Mouse (Mus musculus): ENCODE measurements around the gene Tmem231.
"Not testable (repeated sequence)": the region's sequence is repeated elsewhere in the genome, so short reads cannot be mapped to it uniquely, and the experiment has no call there.

Tmem231 gene

GRCm38 (mm10) chr8:111950846-111951245 lies 17.2 kb upstream of the Tmem231 start:
- no peak for DNase-seq (ENCODE audit: extremely low read depth, low read depth)

DNA sequence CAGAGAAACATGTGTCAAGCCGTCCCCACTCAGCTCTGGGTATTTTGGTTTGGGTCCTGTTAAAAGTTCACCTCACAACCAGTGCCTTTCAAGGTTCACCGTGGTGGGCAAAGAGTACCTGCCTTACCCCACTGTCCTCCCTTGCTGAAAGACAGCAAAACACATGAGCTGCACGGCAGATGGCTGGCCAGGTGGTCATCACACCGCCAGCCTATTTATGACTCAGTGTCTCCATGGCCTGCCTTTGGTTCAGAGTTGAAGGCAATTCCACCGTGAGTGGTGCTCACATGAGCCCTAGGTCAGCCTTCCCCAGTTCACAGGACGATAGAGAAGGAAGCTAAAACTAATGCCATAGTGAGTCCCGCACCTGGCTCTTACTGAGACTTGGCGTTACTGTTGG lies 14.3 kb upstream of the Tmem231 start:
- DNase-seq (ENCODE audit: extremely low read depth, low read depth) = no peak

- DNase-seq (ENCODE audit: extremely low read depth, low read depth) = no peak
Observed at GRCm38 (mm10) chr8:111947144-111947543, 13.5 kb upstream of the Tmem231 start.

- DNase-seq (ENCODE audit: extremely low read depth, low read depth) = no peak
Observed at GRCm38 (mm10) chr8:111943544-111943943, 9.9 kb upstream of the Tmem231 start.

DNA sequence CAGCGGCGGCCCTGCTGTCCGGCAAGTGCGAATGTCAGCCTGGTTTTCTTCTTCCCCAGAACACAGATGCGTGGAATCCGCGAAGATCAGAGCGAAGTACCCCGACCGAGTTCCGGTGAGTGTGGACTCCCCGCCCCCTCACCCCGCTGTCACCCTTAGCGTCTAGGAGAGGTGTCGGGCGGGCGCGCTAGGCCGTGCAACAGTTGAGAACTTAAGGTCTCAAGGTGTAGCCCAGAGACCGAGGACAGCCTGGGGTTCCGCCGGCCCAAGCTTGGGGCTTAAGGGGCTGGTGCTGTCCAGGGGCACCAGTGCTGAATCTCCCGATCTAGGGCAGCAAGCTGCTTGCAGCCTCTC lies 7.4 kb upstream of the Tmem231 start:
- peak; percentile 31 for DNase-seq (ENCODE audit: extremely low read depth, low read depth)

DNA sequence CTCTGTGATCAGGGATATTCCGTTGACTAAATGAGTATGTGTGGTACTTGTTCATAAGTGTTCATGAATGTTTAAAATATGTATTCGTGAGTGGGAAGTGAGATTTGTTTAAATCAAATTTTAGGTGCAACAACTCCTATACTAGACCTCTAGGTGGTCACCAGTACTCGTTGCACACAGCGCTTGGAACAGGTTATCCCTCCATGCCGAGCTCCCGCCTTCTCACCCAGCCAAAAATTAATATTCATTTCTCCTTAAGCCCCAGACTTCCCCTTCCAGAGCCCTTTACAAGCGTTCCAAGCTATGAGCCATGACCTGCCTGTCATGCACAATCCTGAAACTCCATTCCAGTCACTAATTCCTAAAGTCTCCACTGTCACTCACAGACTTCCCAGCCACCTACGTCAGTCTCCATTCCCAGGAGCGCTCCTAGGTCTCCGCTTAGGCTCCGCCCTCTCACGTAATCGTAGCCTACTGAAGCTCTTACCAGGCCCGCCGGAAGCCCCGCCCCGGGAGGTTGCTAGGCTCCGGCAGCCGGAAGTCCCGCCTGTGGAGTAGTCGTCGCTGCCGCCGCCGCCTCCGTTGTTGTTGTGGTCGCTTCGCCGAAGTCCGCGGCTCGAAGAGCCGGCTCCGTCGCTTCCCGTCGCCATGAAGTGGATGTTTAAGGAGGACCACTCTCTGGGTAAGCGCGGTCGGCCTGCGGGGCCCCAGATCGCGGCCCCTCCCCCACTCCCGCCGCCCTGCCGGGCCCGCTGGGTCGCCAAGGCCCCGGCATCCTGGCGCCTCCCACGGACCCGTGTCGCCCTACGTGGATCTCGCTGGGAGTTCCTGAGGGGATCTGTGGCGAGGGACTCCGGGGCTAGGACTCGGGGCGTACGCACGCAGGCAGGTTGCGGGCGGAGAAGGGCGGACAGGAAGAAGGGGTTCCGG lies 6.8 kb upstream of the Tmem231 start, which contains the start of gene Gabarapl2:
Gene Gabarapl2 (plus strand): TSS at position 533 of the 930 bp plus-strand sequence.
- DNase-seq (ENCODE audit: extremely low read depth, low read depth) = peak; percentile 76

DNA sequence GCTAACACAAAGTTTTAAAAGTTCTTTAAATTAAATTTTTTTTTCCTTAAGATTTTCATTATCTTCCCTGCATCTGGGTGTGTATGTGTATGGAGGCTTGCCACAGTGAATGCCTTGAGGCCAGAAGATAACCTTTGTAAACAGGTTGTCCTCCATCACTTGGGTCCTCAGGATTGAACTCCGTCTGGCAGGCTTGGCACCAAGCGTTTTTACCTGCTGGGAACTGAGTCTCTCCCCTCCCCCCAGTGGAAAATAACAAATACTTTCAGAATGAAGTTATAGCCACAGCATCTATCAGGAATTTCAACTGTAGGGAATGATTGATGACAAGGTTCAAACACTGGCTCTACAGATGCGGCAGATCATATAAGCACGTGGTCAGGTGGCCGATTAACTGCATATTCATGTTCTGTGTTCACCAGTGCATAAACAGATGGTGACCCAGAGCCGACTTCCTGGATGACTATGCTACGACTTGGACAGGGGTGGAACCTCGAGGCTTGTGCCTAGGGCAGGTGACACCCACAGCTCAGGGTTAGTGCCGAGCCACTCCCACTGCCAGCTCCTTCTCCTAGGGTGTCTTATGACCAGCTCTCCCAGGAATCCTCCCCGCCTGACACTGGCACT lies 5.9 kb upstream of the Tmem231 start:
- peak; percentile 46 for DNase-seq (ENCODE audit: extremely low read depth, low read depth)

DNA sequence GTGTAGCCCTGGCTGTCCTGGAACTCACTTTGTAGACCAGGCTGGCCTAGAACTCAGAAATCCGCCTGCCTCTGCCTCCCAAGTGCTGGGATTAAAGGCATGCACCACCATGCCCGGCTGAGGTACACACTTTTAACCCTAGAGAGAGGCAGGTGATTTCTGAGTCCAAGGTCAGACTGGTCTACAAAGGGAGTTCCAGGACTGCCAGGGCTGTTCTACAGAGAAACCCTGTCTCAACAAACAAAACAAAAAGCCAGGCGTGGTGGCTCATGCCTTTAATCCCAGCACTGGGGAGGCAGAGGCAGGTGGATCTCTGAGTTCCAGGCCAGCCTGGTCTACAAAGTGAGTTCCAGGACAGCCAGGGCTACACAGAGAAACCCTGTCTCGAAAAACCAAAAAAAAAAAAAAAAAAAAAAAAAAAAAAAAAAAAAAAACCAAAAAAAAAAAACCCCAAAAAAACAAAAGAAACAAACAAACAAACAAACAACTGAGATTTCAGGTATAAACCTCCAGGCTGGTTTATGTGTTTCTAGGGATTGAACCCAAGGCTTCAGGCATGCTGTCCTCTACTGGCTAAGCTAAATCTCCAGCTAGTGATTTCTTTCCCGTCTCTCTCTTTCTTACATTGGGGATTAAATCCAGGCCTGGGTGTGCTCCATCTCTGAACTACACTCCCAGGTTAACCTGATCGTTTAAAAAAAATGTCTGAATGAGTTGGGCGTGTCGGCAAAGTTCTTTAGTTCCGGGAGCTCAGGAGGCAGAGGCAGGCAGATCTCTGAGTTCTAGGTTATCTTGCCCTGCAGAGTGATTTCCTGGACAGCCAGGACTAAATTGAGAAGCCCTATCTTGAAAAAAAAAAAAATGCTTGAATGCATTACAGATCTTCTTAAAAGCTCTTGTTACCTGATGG lies 4.7 kb upstream of the Tmem231 start:
- DNase-seq (ENCODE audit: extremely low read depth, low read depth) = not testable (repeated sequence)

- peak; percentile 64 for DNase-seq (ENCODE audit: extremely low read depth, low read depth)
Observed at GRCm38 (mm10) chr8:111937184-111937583, 3.5 kb upstream of the Tmem231 start.

DNA sequence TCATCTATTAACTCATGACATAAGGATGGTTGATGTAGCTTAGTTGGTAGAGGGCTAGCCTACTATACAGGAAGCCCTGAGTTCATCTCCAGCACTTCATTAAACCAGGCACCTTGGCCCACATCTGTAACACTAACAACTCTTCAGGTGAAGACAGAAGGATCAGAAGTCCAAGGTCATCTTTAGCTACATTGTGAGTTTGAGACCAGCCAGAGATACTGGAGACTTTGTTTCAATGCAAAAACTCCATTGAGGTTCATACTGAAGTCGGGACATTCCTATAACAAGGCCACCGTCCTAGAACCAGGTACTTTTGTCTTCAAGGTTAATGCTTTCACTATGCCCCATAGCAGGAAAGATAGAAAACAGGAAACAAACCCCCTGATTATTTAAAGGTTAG lies 520 bp upstream of the Tmem231 start:
- DNase-seq (ENCODE audit: extremely low read depth, low read depth) = no peak

DNA sequence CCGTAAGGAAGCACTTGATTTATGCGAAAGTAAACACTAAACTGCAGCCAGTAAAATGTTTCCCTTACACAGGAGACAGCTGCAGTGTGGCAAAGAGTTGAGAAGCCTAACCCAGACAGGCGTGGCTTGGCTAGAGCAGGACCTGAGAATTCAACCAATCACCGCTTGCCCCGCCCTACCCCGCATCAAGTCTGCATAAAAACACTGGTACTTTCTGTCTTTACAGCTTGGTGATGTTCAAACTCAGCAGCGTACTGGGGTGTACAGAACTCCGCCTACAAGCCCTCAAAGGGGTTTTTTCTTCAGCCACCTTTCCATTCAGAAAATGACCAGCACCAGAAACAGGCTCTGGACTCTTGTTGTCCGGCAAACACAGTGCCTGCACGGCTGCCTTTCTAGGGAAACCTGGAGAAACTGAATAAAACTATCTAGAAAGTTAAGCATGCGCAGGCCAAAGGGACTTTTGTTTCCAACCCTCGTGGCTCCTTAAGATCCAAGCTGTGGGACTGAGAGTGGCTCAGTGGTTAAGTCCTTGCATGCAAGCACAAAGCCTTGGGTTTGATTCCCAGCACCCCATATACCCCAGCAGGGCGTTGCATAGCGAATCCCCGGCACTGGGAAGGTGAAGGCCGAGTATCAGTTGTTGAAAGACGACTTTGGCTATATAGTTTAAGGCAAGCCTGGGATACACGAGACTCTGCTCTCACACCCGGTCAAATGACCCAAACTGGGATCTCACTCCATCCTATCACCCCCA lies 923 bp downstream of the Tmem231 start:
- DNase-seq (ENCODE audit: extremely low read depth, low read depth) = peak; percentile 88

DNA sequence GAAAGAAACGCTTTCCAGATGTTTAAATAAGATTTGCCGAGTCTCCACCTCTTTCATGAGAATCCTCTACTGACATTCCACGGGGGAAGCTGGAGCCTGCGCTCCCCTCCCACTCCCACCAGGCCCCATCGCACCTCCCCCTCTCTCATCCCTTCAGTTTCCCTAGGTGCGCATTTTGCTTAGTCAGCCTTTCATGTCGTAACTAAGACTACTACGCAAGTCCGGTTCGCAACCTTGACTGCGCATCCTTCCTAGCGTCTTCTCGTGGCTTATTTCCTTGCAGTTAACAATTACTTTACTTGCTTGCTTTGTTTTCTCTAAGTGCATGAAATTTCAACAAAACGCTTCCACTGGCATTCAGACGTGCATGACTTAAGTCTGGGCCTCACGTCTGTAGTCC lies 2.0 kb downstream of the Tmem231 start:
- DNase-seq (ENCODE audit: extremely low read depth, low read depth) = no peak

DNA sequence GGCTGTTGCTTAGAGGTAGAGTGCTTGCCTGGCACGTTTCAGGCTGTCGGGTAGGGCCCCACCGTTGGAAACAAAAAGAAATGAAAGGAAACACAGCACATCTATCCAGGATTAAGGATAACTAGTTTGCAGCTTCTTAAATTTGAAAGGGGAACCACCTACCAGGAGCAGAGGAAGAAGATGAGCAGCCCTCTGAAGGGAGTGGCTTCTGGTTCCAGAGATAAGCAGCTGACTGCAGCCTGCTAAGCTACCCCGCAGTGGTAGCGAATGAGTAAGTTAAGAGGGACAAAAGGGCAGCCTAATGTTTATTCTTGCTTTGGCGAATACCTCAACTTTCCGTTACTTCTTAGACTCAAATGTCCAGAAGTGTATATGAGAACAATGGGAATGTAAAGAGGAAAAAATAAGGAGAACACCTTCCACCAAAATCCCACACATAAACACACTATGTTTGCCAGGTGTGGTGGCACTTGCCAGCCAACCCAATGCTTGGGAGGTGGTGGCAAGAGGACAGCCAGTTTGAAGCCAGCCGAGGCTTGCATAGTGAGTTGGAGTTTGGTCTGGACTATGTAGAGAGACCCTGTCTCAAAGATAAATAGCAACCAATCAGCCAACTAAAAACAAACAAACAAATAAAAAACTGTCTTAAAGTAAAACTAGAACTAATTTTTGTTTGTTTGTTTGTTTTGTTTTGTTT lies 3.9 kb downstream of the Tmem231 start:
- peak; percentile 91 for DNase-seq (ENCODE audit: extremely low read depth, low read depth)

GRCm38 (mm10) chr8:111924976-111925375 lies 8.7 kb downstream of the Tmem231 start:
- peak; percentile 40 for DNase-seq (ENCODE audit: extremely low read depth, low read depth)

- peak; percentile 84 for DNase-seq (ENCODE audit: extremely low read depth, low read depth)
Observed at GRCm38 (mm10) chr8:111923383-111923804, 10.3 kb downstream of the Tmem231 start.

- no peak for DNase-seq (ENCODE audit: extremely low read depth, low read depth)
Observed at GRCm38 (mm10) chr8:111920971-111921370, 12.7 kb downstream of the Tmem231 start.

DNA sequence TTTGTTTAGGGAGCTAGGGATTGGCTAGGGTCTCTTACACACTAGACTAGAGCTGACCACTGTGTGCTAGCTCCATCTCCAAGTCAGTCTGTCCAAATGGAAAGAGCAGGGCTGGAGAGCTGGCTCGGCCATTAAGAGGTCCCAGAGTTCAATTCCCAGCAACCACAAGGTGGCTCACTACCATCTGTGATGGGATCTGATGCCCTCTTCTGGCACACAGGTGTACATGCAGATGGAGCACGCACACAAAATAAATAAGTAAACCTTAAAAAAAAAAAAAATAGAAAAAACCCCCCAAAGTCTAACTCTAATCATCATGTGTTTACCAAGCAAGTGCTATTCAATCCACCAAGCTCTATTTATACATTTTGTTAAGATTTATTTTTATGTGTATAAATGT lies 14.0 kb downstream of the Tmem231 start:
- DNase-seq (ENCODE audit: extremely low read depth, low read depth) = no peak

DNA sequence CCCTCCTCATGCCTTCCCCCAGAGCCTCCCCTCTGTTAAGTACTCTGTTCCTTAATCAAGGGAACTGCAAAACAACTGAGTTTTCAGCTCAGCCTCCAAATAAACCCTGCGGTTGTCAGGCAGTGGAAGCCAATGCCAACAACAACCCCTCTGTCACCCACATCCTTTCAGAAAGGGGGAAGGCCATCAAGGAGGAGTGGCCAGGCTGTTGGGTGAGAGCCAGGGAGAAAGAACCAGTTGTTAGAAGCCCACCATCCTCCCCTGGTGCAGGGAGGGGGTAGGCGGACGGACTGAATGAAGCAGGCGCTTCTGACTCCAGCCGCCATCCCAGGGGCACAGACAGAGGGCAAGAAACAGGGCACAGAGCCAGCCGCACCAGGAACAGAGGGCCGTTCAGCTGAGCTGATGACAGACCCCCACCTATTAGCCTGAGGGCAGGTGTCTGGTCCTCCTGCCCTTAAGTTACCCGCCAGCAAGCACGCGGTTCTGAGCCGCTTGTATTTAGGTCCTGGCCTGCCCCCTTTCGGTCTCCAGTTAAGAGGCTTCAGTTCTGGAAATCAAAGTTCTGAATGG lies 20.7 kb downstream of the Tmem231 start:
- no peak for DNase-seq (ENCODE audit: extremely low read depth, low read depth)

GRCm38 (mm10) chr8:111911572-111911971 lies 22.1 kb downstream of the Tmem231 start:
- no peak for DNase-seq (ENCODE audit: extremely low read depth, low read depth)
